Mouse (Mus musculus) cerebellum, postnatal 10 days (tissue): ENCODE measurements around the gene Pmp22.

Experiments
- DNase-seq, 2 experiments: peaks; one replicate each; pipeline ENCODE4 v3.0.0; 2021; ENCODE audit warnings: mixed read lengths in 2 of 2

Gene Pmp22

DNA sequence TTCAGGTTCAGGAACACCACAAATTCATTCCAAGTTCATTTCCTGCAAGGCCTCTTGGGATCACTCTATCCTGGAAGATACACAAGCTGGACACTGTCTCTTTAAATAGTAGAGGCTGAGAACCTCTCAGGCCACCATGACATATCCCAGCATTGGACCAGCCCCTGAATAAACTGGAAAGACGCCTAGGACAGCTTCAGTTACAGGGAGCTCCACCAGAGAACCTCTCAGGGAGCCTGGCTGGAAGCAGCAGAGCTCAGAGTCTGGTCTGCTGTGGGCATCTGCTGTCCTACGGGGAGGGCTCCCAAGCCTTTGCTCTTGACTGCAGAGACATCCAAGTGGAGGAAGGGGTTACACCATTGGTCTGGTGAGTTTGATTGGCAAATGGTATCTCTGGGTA lies at the start of gene Pmp22:
Gene Pmp22 (plus strand): TSS at position 199 of the 400 bp plus-strand sequence.
- DNase-seq: no peak

DNA sequence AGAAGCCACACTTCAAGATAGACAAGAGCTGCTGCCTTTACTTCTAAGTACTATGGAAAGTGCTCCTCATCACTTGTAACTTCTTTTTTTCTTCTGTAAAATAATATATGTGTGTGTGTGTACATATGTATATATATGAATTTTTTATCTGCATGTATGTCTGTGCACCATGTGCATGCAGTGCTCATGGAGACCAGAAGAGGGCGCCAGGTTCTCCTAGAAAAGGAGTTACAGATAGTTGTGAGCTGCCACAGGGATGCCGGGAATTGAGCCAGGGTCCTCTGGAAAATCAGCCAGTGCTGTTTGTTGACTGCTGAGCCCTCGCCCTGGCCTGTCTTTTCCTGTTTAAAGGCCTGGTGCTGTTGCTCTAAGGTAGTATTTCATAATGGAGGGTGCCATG lies 44.2 kb upstream of the Pmp22 start:
- DNase-seq: no peak

DNA sequence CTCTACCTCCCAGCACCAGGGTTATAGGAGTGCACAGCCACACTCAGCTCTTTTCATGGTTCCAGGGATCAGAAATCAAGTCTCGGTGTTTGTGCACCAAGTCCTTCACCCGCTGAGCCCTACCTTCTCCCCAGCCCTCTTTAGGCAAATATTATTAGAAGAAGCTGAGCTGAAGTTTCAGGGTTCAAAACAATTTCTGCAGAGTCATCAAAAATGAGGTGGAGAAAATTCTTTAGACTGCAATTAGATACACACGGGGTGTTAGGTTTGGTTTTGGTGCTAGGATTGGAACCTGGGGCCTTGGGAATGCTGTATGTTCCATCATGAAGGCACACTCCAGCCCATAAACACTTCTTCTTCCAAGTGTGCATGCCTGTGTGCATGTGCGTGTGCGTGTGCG lies 40.1 kb upstream of the Pmp22 start:
- no peak for DNase-seq

DNA sequence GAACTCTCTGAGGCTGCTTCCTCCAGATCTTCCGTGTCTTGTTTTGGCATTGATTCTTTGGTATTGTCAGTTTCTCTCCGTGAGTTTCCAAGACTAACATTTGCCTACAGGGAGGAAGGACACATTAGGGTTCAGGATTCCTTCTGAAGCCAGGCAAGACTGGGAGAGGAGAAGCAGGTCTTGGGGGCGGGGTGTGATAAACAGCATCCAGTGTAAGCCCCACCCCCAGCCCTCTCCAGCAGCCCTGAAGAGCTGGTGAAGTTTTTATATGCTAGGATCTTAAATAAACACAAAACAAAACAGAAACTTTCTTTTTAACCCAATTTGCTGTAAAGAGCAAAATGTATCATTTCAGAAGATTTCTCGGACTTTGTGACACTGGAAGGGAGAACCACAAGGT lies 38.6 kb upstream of the Pmp22 start:
- DNase-seq: no peak

DNA sequence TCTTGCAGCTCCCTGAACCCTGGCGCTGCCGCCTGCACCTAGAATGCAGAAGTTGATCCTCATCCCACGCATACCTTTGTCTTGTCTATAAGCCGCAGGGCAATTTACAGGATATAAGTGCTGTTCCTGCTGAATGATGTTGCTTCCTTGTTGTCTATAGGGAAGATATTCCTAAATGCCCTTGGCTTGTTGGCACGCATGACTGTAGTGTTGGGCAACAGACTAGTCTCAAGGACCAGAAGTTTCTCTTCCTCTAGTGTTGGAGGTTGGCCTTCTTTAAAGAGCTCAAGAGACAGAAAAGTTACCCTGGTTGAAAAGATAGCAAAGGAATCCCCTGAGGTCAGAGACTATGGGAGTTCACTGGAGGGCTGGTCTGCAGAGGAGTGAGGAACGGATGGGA lies 37.8 kb upstream of the Pmp22 start:
- no peak for DNase-seq

DNA sequence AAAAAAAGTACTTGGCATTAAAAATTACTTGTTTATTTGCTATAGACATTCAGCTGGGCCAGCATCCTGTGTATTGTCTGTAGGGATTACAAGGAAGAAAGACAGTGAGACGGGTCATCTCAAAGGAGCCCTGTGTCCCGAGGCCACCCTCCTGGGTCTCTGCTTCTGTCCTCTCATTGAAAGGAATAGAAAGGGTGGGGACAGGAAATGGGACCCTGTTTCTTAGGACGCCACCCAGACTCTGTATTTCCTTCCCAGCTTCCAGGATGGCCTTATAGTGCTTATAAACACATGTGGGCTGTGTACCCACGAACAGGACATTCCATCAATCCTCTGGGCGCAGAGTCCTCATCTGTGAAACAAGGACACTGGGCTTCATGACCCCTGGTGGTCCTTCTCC lies 36.5 kb upstream of the Pmp22 start:
- DNase-seq: no peak

DNA sequence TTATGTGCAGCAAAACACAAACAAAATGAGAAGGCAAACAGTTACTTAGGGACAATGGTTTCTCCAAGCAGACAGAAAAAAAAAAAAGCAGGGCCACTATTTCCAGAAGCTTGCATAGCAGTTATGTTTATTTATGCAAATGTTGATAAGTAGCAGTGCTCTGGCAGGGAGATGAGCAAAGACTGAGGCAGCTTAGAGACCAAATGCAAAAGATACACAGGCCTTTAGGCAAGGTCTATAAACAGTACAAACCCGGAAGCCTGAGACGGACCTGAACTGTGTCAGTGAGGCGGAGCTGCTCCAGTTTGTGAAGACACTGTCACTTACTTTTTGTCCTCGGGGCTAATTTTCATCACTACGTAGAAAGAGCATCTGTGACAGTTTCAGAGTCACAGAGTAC lies 35.2 kb upstream of the Pmp22 start:
- no peak for DNase-seq

DNA sequence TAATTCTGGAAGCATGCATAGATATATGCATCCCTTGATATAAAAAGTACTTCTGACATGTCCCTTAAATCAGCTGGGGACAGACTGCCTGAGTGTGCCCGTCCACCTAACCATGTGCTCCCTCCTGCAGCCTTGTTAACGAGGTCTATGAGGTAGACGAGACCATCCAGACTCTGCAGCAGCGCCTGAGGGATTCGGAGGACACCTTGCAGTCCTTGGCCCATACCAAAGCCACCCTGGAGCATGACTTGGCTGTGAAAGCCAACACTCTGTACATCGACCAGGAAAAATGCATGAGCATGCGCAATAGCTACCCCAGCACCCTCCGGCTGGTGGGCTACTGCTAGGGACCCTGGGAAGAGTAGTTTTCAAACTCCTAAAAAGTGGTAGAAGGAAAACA lies 34.3 kb upstream of the Pmp22 start:
- no peak for DNase-seq

DNA sequence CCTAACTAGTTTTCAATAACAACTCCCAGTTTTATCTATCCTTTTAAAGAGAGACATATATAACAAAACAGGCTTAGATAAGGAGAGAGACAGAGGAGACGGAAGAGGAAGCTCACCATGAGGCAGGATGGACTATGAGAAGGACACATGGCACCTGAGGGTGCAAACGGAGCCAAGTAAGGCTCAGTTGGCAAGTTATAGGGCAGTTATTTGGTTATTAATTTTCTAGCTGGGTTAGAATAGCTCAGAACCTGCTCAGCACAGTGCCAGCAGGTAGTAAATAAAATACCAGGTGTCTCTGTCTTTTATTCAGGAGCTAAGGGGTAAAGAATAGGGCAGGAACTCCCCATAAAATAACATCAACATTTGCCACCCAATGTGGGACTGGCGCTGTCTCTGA lies 30.8 kb upstream of the Pmp22 start:
- DNase-seq: no peak

DNA sequence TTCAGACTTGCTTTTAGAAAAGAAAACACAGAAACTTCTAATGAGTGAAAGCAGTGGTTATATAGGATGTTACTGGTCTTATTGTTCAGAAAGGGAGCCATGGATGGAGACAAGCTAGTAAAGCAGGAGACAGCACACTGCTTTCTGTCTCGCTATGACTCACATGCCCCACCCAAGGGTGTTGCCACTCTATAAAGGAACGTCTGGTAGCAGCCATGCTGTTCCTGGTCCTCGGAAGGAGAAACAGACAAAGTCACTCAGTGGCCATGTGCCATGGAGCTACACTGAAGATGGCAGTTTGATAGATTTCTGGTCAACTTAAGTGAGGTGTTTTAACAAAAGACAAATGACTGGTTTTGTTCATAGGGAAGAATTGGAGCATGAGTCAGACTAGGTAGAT lies 29.4 kb upstream of the Pmp22 start:
- no peak for DNase-seq

DNA sequence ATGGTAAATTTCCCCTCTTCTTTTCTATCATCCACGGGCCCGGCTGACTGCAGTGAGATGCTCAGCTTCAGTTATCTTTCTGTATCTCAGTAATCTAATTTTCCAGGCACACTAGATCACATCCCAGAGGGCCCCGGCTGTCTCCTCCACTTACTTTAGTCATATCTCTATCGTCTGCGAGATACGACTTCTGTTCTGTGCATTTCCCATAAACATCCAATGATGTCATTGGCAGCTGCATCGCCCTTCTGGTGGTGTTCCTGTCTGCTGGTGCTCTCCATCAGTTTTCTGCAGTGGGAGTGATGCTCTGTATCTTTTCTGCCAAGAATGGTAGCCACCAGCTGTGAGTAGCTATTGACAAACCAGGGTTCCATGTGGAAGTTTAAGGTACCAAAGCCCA lies 25.5 kb upstream of the Pmp22 start:
- DNase-seq: no peak

DNA sequence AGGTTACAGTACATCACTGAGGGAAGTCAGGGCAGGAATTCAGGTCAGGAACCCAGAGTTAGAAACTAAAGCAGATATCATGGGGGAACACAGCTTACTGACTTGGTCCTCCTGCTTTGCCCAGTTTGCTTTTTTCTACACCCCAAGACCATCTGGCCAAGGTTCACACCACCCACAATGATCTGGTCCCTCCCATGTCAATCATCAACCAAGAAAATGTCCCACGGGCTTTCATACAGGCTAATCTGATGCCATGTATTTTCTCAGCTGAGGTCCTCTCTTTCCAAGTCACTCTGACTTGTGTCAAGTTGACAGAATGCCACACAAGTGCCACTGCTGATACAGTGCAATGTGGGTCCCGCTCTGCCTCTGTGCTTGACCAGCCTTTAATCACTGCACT lies 24.8 kb upstream of the Pmp22 start:
- no peak for DNase-seq

DNA sequence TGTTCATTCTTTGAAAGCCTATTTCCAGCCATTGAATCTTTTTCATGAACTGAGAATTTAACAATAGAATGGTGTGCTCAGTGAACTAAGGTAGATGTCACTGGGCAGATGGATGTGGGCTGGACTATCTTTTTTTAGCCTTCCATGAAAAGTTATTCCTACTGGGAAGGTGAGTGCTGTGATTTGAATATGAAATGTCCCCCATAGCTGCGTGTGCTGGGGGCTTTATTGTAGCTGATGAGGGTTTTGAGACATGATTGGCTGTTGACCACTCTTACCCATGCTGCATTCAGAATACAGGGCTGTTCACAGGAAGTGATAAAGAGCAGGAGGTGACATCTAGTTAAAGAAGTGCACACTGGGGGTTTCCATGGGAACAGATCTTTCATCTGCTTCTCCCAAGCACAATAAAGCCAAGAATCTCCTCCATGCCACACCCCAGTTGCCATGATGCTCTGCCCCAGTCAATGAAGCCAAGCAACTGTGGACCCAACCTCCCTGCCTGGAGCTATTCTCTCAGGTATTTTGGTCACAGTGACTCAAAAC lies 19.5 kb upstream of the Pmp22 start:
- no peak for DNase-seq

DNA sequence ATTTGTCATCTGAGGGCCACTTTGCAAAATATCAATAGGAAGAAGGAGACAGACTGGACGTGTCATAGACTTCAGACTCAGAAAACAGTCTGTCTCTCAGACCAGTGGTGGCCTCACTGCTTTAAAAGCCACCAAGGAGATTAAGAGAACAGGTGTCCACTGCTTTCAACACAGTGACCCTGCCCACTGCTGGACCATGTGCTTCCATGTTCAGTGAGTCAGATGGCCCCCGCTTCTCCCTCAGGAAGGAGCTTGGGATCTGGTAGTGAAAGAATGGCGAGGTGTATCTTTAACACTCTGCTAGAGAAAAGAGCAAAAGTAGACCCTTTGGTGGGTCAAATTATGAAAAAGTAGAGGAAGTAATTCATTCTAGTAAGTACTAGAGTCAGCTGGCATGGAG lies 18.5 kb upstream of the Pmp22 start:
- no peak for DNase-seq

DNA sequence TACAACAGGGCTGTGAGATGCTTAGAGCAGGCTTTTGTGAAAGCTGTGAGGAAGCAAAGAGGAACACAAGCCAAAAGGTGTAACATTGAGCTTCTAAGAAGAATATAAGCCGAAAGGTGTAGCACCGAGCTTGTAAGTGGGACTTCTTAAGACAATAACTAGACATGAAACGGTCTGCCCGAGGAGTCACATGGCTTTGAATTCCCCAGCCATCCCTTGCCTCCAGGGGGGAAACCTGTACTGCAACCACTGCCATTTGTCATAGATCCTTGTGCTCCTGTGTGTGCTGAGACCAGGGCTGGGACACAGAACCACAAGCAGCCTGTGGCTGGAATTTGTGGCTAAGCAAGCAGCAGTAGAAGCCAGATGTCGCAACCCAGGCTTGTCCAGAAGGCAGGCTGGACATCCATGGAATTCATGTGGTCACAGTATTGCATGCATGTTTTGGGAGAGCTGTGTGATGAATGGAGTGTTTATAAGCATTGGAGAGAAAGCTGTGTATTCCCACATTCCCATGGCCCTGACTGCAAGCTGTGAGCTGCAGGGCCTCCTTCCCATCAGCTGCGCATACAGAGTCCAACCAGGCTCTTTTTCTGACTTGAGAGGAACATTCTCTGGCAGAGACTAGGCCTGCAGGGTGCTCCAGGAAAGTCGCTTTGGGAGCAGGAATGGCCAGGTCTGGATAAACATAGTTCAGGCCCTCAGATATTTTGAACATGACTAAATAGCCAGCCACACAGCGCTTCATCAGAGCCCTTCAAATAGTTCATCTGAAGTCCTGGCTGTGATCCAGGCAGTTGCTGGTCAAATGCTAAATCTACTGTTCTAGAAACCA lies 13.8 kb upstream of the Pmp22 start:
- no peak for DNase-seq

DNA sequence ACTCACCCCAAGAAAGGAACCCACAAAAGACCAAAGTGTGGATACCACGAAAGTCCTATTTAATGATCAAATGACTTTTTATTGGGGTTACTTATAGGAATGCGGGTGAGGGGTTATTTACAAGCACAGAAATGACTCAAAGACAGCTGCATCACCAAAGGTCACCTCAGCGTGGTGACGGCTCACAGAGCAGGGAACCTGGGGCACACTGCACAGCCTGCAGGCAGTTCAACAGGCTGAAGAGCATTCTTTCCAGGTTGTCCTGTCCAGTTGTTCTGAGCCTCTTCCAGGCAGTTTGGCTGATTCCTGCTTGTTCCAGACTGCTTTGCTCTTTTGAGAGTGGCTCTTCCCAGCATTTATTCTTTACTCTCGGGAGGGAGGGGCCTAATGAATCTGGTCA lies 12.1 kb upstream of the Pmp22 start:
- no peak for DNase-seq

DNA sequence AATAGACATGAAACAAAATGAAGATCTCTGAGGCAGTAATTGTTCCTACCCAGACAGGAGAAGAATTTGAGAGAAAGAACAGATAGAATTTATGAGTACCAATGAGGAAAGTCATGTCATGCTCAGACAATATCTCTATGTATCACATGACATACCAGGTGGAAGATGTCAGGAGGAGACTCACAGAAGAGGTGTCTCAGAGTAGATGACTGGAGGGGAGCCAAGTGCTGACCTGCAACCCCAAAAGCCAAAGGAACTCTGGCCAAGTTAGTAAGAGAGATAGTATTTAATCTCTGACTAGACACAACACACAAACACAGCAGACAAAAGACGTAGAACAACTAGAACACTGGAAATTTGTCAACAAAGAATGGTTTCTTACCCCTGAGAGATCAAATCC lies 11.5 kb upstream of the Pmp22 start:
- DNase-seq: no peak

DNA sequence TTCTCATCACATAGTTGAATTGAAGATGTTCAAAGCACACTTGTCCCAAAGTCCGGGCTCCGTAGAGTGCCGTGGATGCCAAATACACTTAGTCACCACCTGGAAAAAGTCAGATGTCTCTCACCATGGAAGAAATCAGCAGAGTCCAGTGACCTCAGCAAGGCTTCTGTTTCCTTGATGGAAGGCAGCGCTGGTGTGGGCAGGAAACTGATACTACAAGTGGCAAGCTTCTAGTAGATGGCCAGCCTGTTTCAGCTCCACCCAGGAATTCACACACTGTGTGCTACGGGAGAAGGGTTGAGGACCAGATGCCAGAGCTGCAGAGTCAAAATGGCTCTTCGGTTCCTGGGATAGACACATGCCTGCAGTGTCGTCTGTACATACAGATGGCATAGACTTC lies 9.0 kb upstream of the Pmp22 start:
- DNase-seq: no peak

DNA sequence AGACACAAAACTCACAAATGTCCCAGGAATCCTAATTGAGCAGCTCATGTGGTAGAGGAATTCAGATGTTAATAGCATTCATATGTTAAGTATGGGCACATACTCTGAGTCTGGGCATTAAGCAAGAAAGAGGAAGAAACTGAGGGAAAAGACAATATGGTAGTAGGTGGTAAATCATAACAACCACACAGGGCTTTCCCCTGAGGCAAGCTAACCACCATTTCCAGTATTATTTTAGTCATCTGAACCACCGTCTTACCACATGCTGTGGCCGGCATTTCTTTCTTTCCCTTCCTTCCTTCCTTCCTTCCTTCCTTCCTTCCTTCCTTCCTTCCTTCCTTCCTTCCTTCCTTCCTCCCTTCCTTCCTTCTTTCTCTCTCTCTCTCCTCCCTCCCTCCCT lies 6.5 kb upstream of the Pmp22 start:
- no peak for DNase-seq

DNA sequence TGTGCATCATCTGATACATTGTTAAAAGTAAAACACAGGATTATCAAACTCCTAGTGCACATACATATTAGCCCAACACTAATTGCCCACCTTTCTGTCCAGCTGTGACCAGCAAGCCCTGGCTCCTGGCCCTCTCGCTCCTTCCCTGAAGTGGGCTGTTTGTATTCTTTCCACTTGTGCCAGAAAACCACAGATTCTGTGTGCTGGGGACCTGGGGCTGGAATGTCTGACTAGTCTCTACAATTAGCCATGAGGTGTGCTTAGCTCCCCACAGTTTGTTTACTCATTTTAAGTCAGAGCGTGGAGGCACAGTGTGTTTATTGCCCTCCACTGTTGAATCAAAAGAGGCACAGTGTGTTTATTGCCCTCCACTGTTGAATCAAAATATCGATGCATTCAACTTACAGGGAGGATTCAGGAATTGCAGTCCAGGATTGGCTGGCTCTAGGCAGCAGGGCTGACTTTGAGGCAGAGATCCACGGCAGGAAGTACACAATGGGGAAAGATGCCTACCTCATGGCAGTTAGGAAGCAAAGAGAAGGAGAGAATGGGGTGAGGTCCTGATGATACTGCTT lies 5.9 kb upstream of the Pmp22 start:
- DNase-seq: no peak

DNA sequence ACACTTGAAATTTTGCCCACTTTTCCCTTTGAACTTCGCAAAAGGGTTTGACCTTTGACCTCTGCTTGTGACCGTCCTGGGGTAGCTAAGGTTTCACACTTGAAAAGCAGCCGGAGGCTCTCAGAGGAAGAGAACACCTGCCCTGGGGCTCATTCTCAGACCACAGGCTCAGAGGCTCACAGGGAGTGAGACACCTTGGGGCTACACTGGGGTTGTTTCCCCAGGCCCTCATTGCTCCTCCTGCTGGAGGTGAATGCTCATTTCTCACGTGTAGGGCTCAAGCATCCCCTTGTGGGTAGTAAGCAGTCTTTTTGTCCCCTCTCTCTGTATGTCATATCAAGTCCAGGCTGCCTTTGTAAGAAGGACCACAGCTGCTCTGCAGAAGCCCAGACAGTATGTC lies 4.5 kb upstream of the Pmp22 start:
- no peak for DNase-seq

DNA sequence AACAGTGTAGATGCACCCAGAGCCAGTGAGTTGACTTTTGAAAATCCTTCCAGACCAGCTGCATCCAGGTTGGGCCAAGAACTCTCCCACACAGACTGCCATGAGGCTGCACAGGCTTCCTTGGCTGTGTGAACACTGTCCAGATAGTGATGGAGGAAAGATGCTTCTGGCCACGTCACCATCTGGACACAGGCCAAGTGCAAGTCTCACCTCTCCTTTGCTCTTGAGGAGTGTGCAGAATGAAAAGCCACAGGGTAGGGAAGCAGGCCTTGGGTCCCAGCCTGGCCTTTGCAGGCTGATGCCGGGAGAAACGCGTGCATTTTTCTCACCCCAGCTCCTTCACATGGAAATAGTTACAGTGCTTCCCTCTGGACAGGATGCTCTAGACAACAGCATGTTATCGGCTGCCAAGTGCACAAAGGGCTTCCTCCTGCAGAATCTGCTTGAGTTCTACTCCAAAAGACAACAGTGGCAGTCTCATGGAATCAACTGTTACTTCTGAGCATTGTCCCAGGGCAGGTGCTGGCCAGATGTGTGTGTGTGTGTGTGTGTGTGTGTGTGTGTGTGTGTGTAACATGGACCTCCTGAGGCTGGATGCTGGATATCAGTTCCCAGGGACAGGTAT lies 2.8 kb upstream of the Pmp22 start:
- DNase-seq: peak; percentile 67

DNA sequence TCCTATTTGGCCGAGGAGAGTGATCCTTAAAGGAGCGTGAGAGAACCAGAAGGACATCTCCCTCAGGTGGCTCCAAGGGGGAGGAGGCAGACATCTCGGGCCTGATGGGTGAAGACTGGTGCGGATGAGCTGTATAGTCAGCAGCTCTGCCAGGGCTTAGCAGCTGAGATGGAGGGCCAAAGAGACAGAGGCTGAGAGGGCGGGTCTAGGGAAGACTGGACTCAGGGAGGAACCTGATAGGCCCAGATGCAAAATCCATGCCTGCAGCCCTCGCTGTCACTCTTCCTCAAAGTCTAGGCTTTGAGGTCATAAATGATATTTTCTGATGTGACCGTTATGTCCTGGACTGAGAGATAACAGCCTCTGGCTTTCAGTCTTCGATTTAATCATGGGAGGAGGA lies 1.8 kb upstream of the Pmp22 start:
- no peak for DNase-seq

DNA sequence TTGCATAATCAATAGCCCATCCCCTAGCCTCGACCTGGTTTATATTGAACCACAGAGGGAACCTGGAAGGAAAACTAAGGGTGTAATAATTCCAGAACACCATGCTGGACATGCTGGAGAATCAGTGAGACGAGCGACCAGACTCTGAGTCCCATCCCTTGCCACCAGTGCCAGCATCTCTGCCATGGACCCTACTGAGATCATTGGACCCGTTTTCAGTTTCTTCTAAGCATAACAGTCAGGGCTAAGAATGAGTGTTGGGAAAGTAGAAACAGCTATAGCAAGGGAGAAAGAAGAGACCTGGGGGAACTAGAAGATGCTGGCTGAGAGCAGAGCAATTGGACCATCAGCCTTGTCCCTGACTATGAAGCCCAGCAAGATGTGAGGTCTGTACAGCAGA lies 1.3 kb upstream of the Pmp22 start:
- DNase-seq: no peak
